Mouse (Mus musculus) stomach, postnatal 0 days (tissue): ENCODE measurements around the gene Dnmt3c.

Source experiments
- CTCF ChIP-seq: IDR thresholded peaks from 2 replicates; pipeline ENCODE4 v1.5.1; 2016; ENCODE audit warnings: antibody characterized with exemption, low read depth, mild to moderate bottlenecking, moderate library complexity
- EP300 ChIP-seq: optimal IDR thresholded peaks from 2 replicates; pipeline ENCODE3; 2016; ENCODE audit warnings: antibody characterized with exemption

DNA sequence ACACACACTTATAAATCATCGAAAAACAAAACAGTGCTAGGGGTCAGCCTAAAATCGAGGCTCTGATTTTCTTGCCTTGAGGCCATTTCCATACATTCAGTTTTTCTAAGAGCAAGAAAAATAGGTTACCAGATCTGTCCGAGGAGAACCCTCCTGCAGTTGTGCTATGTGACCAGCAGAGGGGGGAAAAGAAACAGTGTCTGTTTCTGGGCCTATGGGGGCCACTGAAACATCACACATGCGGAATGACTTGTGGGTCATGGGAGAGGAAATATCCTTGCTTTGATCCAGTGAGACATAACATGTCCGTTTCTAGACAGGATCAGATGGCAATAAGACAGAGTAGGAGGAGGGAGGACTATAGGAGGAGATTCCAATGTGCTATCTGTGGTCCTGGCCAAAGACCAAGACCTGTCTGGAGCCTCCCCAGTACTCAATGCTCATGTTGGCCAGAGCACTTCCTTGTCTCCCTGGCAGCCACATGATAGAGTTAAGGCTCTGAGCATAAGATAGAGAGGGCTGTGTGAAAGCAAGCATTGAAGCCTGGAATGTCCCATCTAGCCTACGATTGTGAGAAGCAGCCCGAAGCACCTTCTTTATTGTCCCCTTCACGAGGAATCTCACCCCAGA lies 14.4 kb downstream of the Dnmt3c start:
- TF ChIP-seq CTCF (peak; percentile 84), EP300 (no peak)
